In genomic region chr8:30677423-30677822, GRCm38 (mm10) we compare ENCODE assay signal across 20 mouse cellular contexts.
"Had no signal": no experiment of that assay in that cellular context is flagged by ENCODE, and none has a peak within 500 bp of the region (broad histone marks: within the 10 kb centered on the region; RNA-seq: fewer than 3 reads in every experiment).

No protein-coding gene starts in this region.

- H3K9me3 ChIP-seq: midbrain, embryonic 10.5 days; midbrain, embryonic 12.5 days; neural tube, embryonic 13.5 days; neural tube, embryonic 15.5 days had no signal

- H3K36me3 ChIP-seq: midbrain, embryonic 10.5 days; midbrain, embryonic 12.5 days; neural tube, embryonic 13.5 days; neural tube, embryonic 15.5 days had no signal

- ATAC-seq: midbrain, embryonic 16.5 days had no signal

- H3K4me1 ChIP-seq: megakaryocyte, embryonic 14.5 days; midbrain, embryonic 10.5 days; midbrain, embryonic 12.5 days; neural tube, embryonic 13.5 days; neural tube, embryonic 15.5 days had no signal

- H3K9ac ChIP-seq: lung, embryonic 14.5 days; midbrain, embryonic 12.5 days; neural tube, embryonic 13.5 days; neural tube, embryonic 15.5 days had no signal

- H3K4me2 ChIP-seq: lung, embryonic 14.5 days; midbrain, embryonic 12.5 days; neural tube, embryonic 13.5 days; neural tube, embryonic 15.5 days had no signal

- H3K27me3 ChIP-seq: megakaryocyte, embryonic 14.5 days; midbrain, embryonic 12.5 days; neural tube, embryonic 13.5 days; neural tube, embryonic 15.5 days had no signal

- DNase-seq: lung, adult 18-20 months; lung, embryonic 14.5 days; lung, postnatal 10 days; lung, postnatal 4 days; midbrain, embryonic 14.5 days; retina, postnatal 1 day; right cerebral cortex, adult 18-20 months; right cerebral cortex, postnatal 25 days; right cerebral cortex, postnatal 4 days; spleen, adult 18-20 months; thymus, adult 18-20 months; thymus, postnatal 25 days; thymus, postnatal 4 days had no signal

- H3K4me3 ChIP-seq: megakaryocyte, embryonic 14.5 days; midbrain, embryonic 10.5 days; midbrain, embryonic 12.5 days; myocyte; neural tube, embryonic 13.5 days; neural tube, embryonic 15.5 days had no signal

- H3K27ac ChIP-seq: midbrain, embryonic 10.5 days; midbrain, embryonic 12.5 days; neural tube, embryonic 13.5 days; neural tube, embryonic 15.5 days had no signal
